Mouse (Mus musculus): ENCODE results near the gene Birc5.

DNA sequence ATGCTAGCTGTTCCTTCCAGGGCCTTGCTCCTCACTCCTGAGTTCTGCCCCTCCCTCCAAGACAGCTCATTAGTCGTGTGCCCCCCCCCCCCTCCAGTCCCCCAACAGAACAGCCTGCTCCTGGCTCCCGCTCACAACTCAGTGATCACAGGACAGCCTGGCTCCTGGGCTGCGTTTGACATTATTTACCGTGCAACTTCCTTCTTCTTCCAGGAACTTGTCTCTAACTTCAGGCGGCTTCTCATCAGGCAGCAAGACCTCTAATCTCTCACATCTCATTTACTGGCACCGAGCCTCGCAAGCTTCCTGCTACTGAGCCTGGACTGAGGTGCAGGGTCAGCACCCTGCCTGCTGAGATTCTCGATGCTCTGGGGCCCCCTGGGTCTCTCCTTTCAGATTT, 32.7 kb downstream of the Birc5 start:
- TF ChIP-seq TAL1 (IDR thresholded peaks at IDR 0.05; ENCODE audit: low read length): no peak
- TF ChIP-seq GATA1 (IDR thresholded peaks at IDR 0.05; ENCODE audit: low read length): no peak
